Mouse (Mus musculus) embryonic facial prominence, embryonic 11.5 days (tissue): ENCODE measurements around the gene Pja2. TPM values are rescaled to one million over a fixed set of nuclear protein-coding genes. Genes with fewer than 3 reads are reported as not detected.
A peak's percentile ranks its signal among the peaks of the same experiment; 100 is the strongest.
"Not testable (repeated sequence)": the region's sequence is repeated elsewhere in the genome, so short reads cannot be mapped to it uniquely, and the experiment has no call there.

ENCODE experiments used
- ATAC-seq: fragments of 200-750 bp; cut with Nextera tagmentation; replicated peaks from 2 replicates; pipeline ENCODE4 v1.8.0; 2017; ENCODE audit warnings: low read depth; ENCODE audit not compliant: insufficient number of reproducible peaks, low FRiP score, low TSS enrichment
- DNase-seq: peaks from one replicate; pipeline ENCODE4 v3.0.0-alpha.2; 2015; ENCODE audit warnings: low spot score
- H3K27ac ChIP-seq: fragments of 300-500 bp; sonication (generic); replicated peaks from 2 replicates; pipeline ENCODE4 v1.5.1; 2014; ENCODE audit warnings: mild to moderate bottlenecking, low read depth, low read length, control low read depth
- H3K27me3 ChIP-seq: fragments of 300-500 bp; sonication (generic); 2 replicates; pipeline ENCODE4 v1.6.1; 2014; ENCODE audit warnings: mild to moderate bottlenecking, low read length, moderate library complexity, mixed read lengths; ENCODE audit not compliant: control insufficient read depth, insufficient read depth
- H3K36me3 ChIP-seq: fragments of 300-500 bp; sonication (generic); replicated peaks from 2 replicates; pipeline ENCODE4 v1.6.1; 2014; ENCODE audit warnings: low read depth, mild to moderate bottlenecking, low read length, moderate library complexity, mixed read lengths; ENCODE audit not compliant: control insufficient read depth, insufficient read depth
- H3K4me1 ChIP-seq: fragments of 300-500 bp; sonication (generic); 2 replicates; pipeline ENCODE4 v1.6.1; 2014; ENCODE audit warnings: low read length, mixed read lengths; ENCODE audit not compliant: control insufficient read depth, insufficient read depth
- H3K4me2 ChIP-seq: fragments of 300-500 bp; sonication (generic); 2 replicates; pipeline ENCODE4 v1.6.1; 2014; ENCODE audit warnings: low read depth, mild to moderate bottlenecking, control low read depth, low read length, moderate library complexity
- H3K4me3 ChIP-seq: fragments of 300-500 bp; sonication (generic); 2 replicates; pipeline ENCODE4 v1.5.1; 2014; ENCODE audit warnings: low read depth, low read length, control low read depth
- H3K9ac ChIP-seq: fragments of 300-500 bp; sonication (generic); replicated peaks from 2 replicates; pipeline ENCODE4 v1.6.1; 2014; ENCODE audit warnings: mild to moderate bottlenecking, control low read depth, low read length
- H3K9me3 ChIP-seq: fragments of 300-500 bp; sonication (generic); replicated peaks from 2 replicates; pipeline ENCODE4 v1.6.1; 2016; ENCODE audit warnings: mild to moderate bottlenecking, low read length, inconsistent platforms, mixed read lengths; ENCODE audit not compliant: control insufficient read depth
- WGBS: fragments of 180-500 bp; shearing (Covaris S2); extraction: QIAGEN DNeasy Blood & Tissue Kit; methylation state at CpG from one replicate; pipeline ENCODE4 v1.1.7; 2014; 5-methylcytosine and 5-hydroxymethylcytosine counted together
- microRNA-seq: library from miRNA; unstranded; fragments of <30 nt; microRNA quantifications from one replicate; pipeline ENCODE4, GENCODE M21; 2016; ENCODE audit warnings: borderline number of aligned reads
- polyA plus RNA-seq: library from polyadenylated mRNA; unstranded; fragments of >200 nt; fragmentation: Nextera tagmentation; extraction: Ambion mirVana; gene quantifications from 2 replicates; pipeline ENCODE4 v1.2.1, GENCODE M21; 2014

Pja2 gene
- polyA plus RNA-seq, 1 experiment from 2014 or later = 75.8 TPM

GRCm38 (mm10) chr17:64241544-64242292 lies 90.0 kb downstream of the Pja2 start:
- Histone ChIP-seq H3K4me3 (no peak overlapping the region), H3K4me1 (no peaks in the 10 kb centered on the region), H3K4me2 (no peak overlapping the region), H3K27me3 (no peaks in the 10 kb centered on the region), H3K9me3 (no peaks in the 10 kb centered on the region), H3K36me3 (no peaks in the 10 kb centered on the region), H3K9ac (no peak overlapping the region), H3K27ac (no peak overlapping the region)
- ATAC-seq (no peak), DNase-seq (peak; percentile 3)
- 75% methylated on average over 11 of the region's 11 CpGs for WGBS

- no peak for DNase-seq
- Histone ChIP-seq H3K4me3 (no peak overlapping the region), H3K36me3 (no peaks in the 10 kb centered on the region), H3K4me2 (no peak overlapping the region), H3K27me3 (no peaks in the 10 kb centered on the region), H3K4me1 (no peaks in the 10 kb centered on the region), H3K27ac (no peak overlapping the region), H3K9ac (no peak overlapping the region), H3K9me3 (no peaks in the 10 kb centered on the region)
- 85% methylated on average over 4 of the region's 4 CpGs for WGBS
- ATAC-seq = no peak
Observed at GRCm38 (mm10) chr17:64232134-64232533, 99.6 kb downstream of the Pja2 start.

GRCm38 (mm10) chr17:64231637-64232036 lies 100.1 kb downstream of the Pja2 start:
- H3K9me3 ChIP-seq, H3K4me1 ChIP-seq, H3K27me3 ChIP-seq, ATAC-seq, H3K4me2 ChIP-seq, H3K36me3 ChIP-seq, DNase-seq, H3K27ac ChIP-seq, H3K4me3 ChIP-seq, H3K9ac ChIP-seq: not testable (repeated sequence)
- WGBS = 91% methylated on average over 4 of the region's 4 CpGs

- Histone ChIP-seq H3K9ac (no peak overlapping the region), H3K36me3 (no peaks in the 10 kb centered on the region), H3K4me1 (no peaks in the 10 kb centered on the region), H3K9me3 (no peaks in the 10 kb centered on the region), H3K27me3 (no peaks in the 10 kb centered on the region), H3K27ac (no peak overlapping the region), H3K4me2 (no peak overlapping the region), H3K4me3 (no peak overlapping the region)
- ATAC-seq (no peak), DNase-seq (no peak)
- WGBS = 79% methylated on average over 8 of the region's 8 CpGs
Observed at GRCm38 (mm10) chr17:64231172-64231571, 100.5 kb downstream of the Pja2 start.

Small RNAs within 50 kb of the gene (microRNA-seq; reads per million reads assigned to microRNA genes)
- gene Gm24194 = not detected
